Comparison of ENCODE assay signal across 21 mouse cellular contexts in the genomic region with DNA sequence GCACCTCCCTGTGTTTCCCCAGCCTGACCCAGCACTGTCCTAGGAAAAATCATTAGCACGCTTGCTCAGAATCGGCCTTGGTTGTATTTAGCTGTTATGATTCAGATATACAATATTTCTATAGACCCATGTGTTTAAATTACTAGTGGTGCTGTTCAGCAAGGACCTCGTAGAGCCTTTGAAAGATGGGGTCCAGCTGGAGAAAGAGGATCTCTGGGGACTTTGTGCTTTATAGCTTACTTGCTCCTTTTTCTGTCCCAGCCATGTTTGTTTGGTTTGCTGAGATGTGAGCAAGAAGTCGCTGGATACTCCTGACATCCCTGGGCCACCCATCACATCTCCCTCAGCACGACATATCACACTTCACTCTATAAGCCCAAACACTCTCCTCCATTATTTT.
"Had no signal": no experiment of that assay in that cellular context is flagged by ENCODE, and none has a peak within 500 bp of the region (broad histone marks: within the 10 kb centered on the region; RNA-seq: fewer than 3 reads in every experiment).

No protein-coding gene starts in this region.

- H3K4me3 ChIP-seq: kidney, embryonic 15.5 days; layer of hippocampus, adult 2 months; limb, embryonic 10.5 days; limb, embryonic 13.5 days; liver, embryonic 12.5 days; liver, embryonic 15.5 days; stomach, embryonic 15.5 days had no signal

- H3K4me1 ChIP-seq: limb, embryonic 13.5 days; liver, embryonic 12.5 days; liver, embryonic 15.5 days had no signal

- H3K9ac ChIP-seq: kidney, embryonic 15.5 days; limb, embryonic 13.5 days; liver, embryonic 12.5 days; liver, embryonic 15.5 days; stomach, embryonic 15.5 days had no signal

- H3K27ac ChIP-seq: kidney, embryonic 15.5 days; layer of hippocampus, adult 2 months; limb, embryonic 10.5 days; limb, embryonic 13.5 days; liver, embryonic 12.5 days; liver, embryonic 15.5 days; stomach, embryonic 15.5 days had no signal

- H3K27me3 ChIP-seq: limb, embryonic 13.5 days; liver, embryonic 15.5 days; stomach, embryonic 15.5 days had no signal

- H3K4me2 ChIP-seq: kidney, embryonic 15.5 days; limb, embryonic 13.5 days; liver, embryonic 12.5 days; liver, embryonic 15.5 days; midbrain, embryonic 11.5 days; stomach, embryonic 15.5 days had no signal

- DNase-seq: kidney, adult 8-10 months; kidney, postnatal 25 days; layer of hippocampus, adult 9-11 months; liver; lung, adult 18-20 months; lung, postnatal 36 days; midbrain, embryonic 14.5 days; right cerebral cortex, adult 18-20 months; right cerebral cortex, postnatal 14 days; right cerebral cortex, postnatal 4 days; thymus, adult 18-20 months; thymus, postnatal 36 days had no signal

- H3K9me3 ChIP-seq: kidney, embryonic 15.5 days; limb, embryonic 10.5 days; limb, embryonic 13.5 days; liver, embryonic 12.5 days; liver, embryonic 15.5 days; stomach, embryonic 15.5 days had no signal

- H3K36me3 ChIP-seq: kidney, embryonic 15.5 days; limb, embryonic 10.5 days; limb, embryonic 13.5 days; liver, embryonic 12.5 days; liver, embryonic 15.5 days; stomach, embryonic 15.5 days had no signal

- ATAC-seq: liver, embryonic 12.5 days; lung, postnatal 0 days had no signal
